Mouse (Mus musculus) brain, embryonic 14.5 days (tissue): ENCODE data around the gene 1700067P10Rik.

Experiments used
- CTCF ChIP-seq: fragments of 200-500 bp; IDR thresholded peaks from 2 replicates; pipeline ENCODE4 v1.5.1; 2012; ENCODE audit warnings: inconsistent platforms, mild to moderate bottlenecking, moderate library complexity, borderline replicate concordance; ENCODE audit not compliant: insufficient read depth, insufficient read length; ENCODE audit errors: extremely low read depth
- POLR2A ChIP-seq: fragments of 200-500 bp; IDR thresholded peaks from 2 replicates; pipeline ENCODE4 v1.6.1; 2012; ENCODE audit warnings: mild to moderate bottlenecking, inconsistent platforms, borderline replicate concordance; ENCODE audit not compliant: poor library complexity, insufficient read depth, insufficient read length, severe bottlenecking; ENCODE audit errors: extremely low read depth

DNA sequence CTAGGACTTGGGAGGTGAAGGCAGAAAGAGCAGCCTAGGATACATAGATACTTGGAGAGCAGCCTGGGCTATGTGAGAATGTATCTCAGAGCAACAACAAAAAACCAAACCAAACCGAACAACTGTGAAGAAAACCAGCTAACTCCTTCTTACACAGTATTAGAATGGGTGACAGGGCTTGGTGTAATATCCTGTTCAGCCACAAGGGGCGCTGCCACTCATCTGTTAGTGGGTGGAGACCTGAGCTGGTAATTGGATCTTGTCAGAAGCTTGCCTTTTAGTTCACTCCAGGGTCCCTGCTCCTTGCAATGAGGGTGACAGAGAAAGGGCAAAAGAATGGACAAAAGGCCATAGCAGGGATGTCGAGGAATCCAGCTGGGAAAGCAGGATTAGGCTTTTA, 30.5 kb downstream of the 1700067P10Rik start:
- TF ChIP-seq POLR2A = no peak
- TF ChIP-seq CTCF = peak; percentile 93
